Mouse (Mus musculus): ENCODE measurements around the gene Ocel1. TPM values are rescaled to one million over a fixed set of nuclear protein-coding genes. Genes with fewer than 3 reads are reported as not detected.

The Ocel1 gene
- polyA plus RNA-seq, 1 experiment = 36.5 TPM

DNA sequence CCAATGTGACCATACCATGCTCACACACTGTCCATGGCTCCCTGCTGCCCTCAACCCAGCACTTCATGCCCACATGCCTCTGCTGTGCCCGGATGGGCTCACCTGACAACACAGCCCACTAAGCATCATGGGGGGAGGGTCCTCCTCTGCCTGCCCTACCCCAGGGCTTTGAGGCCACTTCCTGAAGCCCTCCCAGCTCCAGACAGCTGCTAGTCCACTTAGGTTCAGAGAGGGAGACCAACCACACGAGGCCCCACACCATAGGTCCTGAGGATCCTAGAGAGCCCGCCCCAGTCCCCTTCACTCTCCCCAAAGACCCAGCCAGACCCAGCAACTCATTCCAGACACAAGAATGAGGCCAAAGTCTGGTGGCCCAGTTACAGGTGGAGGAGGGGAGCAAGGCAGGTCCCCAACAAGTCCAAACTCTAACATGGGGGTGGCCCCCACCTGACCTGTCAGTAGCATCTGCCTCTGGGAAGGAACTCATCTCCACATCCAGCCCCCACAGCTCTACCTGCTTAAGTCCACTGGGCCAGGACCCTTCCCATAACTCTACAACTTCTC, 8.5 kb downstream of the Ocel1 start:
- Histone ChIP-seq H3K4me3 (ENCODE audit: control insufficient read depth, low read depth, low read length) (no peak overlapping the region), H3K27me3 (ENCODE audit: control insufficient read depth, insufficient read depth, low read length) (no peaks in the 10 kb centered on the region), H3K4me1 (ENCODE audit: control insufficient read depth, insufficient read depth, low read length) (peaks cover 23% of the 10 kb centered on the region), H3K27ac (ENCODE audit: control insufficient read depth, insufficient read depth, low read depth, low read length) (no peak overlapping the region), H3K36me3 (ENCODE audit: control insufficient read depth, insufficient read depth, low read length) (no peaks in the 10 kb centered on the region)
- no peak for TF ChIP-seq POLR2A (IDR thresholded peaks at IDR 0.05; ENCODE audit: control insufficient read depth, low read depth, low read length)
- no peak for TF ChIP-seq CTCF (IDR thresholded peaks at IDR 0.05; ENCODE audit: control insufficient read depth, insufficient read depth, insufficient replicate concordance, low read depth, low read length)

DNA sequence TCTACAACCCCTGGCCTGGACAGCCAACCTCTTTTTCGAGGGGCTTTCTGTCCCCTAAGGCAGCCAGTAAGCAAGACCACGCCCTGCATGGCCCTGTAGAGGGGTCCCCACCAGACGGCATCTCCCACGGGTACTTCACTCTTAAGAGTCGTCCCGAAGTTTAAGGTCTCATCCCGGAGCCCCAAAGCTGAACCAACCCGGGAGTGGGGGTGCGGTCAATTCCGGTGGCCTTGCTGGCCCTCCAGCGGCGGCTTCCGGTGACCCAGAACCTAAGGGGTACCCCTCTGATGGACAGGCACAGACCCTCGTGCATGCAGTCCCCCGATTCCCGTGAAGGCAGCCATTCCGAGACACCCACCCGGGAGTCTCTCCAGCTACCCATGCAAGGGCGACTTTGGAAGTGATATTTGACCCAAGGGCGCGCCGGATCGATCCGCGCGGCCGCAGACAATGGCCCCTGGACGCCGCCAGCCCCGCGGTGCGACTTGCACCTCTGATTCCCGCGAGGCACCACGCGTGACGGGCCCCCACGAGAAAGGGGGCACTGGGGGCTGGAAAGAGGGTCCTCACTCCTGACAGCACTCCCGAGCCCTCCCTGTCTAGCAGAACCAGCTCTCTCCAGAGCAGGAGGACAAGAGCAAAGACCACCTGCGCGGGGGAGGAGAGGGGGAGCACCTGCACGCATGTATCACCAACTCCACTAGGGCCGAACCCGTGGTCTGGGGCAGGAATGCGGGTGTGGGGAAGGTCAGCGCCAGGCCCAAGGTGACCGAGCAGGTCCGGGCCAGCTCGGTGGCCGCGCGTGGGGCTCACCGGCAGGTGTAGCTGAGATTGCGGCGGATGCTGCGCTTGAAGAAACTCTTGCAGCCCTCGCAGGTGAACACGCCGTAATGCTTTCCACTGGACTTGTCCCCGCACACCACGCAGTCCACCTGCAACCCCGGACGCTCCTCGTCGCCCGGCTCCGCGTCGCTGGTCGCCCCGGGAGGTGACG, 9.4 kb downstream of the Ocel1 start:
- no peaks in the 10 kb centered on the region for H3K27me3 ChIP-seq (ENCODE audit: control insufficient read depth, insufficient read depth, low read length)

DNA sequence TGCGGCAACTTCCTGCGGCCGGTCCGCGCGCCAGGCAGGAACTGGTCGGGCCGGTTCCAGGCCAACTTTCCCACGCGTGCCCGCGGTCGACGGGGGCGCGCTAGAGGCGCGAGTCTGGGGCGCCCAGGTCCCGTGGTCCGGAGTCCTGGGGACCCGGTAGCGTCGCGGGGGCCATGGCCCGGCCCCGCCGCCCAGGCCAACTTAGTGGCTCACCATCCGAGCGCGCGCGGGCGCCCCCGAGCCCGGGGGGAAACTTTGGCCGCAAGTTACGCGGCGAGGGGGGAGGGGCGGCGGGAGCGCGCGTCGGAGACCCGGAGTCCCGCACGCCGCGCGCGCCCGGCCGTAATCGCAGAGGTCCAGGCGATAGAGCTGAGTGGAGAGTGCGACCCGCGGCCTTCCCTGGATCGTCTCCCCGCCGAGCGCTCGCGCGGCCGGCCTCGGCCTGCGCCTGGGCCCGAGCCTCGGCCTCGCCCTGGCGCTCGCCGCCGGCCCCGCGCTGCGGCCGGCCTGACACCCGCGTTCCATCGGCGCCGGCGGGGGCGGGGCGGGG, 10.4 kb downstream of the Ocel1 start, which contains the start of gene Nr2f6:
TSS of gene Nr2f6 (minus strand) at position 540 of the 550 bp plus-strand sequence.
- Histone ChIP-seq H3K27me3 (ENCODE audit: control insufficient read depth, insufficient read depth, low read length) (no peaks in the 10 kb centered on the region), H3K4me1 (ENCODE audit: control insufficient read depth, insufficient read depth, low read length) (peaks cover 15% of the 10 kb centered on the region), H3K27ac (ENCODE audit: control insufficient read depth, insufficient read depth, low read depth, low read length) (peak within 1 kb of the TSS; percentile 86)

More for the DNA sequence above, 9.4 kb downstream of the Ocel1 start:
- TF ChIP-seq POLR2A (IDR thresholded peaks at IDR 0.05; ENCODE audit: control insufficient read depth, low read depth, low read length) (no peak), CTCF (IDR thresholded peaks at IDR 0.05; ENCODE audit: control insufficient read depth, insufficient read depth, insufficient replicate concordance, low read depth, low read length) (no peak)
- Histone ChIP-seq H3K4me1 (ENCODE audit: control insufficient read depth, insufficient read depth, low read length) (peaks cover 23% of the 10 kb centered on the region), H3K36me3 (ENCODE audit: control insufficient read depth, insufficient read depth, low read length) (no peaks in the 10 kb centered on the region), H3K4me3 (ENCODE audit: control insufficient read depth, low read depth, low read length) (peak overlapping the region; percentile 71), H3K27ac (ENCODE audit: control insufficient read depth, insufficient read depth, low read depth, low read length) (no peak overlapping the region)

DNA sequence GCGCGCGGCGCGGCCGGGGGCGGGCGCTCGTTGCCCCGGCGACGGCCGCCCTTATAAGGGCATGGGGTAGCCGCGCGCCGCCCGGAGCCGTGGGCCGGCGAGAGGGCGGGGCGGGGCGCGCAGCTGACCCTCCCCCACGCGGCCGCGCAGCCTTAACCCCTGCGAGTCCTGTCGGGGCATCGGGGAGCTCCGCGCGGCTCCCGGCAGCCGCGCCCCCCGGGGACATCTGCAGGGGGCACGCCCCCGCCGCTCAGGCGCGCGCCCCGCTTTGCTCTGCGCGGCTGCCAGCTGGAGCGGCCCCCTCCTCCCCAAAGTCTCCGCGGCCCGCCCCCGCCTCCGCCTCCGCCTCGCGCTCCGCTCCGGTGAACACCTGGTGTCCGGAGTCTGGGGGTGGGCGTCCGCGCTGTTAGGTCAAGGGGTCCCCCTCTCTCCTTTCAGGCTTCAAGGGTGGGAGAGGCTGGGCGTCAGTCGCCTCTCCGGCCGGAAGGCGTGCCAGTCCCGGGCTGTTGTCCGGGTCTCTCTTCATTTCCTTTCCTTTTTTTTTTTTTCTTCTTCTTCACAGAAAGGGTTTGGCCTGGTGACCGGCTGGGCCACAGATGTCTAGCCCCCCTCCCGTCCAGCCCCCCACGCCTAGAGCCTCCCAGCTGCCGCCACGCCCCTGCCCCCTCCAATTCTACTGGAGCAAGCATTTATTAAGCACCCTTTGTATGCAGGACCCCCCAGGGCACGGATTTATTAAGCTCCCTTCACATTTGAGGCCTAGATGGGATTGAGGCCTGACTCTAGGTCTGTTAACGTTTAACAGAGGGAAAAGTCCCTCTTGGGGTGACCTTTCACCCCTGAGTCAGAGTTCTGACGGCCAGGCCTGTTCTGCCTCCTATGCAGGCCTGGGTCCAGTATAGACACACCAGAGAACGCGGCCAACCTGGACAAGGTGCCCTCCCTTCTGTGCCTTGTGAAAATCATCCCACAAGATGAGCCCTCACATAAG, 11.2 kb downstream of the Ocel1 start:
- H3K27me3 ChIP-seq (ENCODE audit: control insufficient read depth, insufficient read depth, low read length) = no peaks in the 10 kb centered on the region
- peak overlapping the region; percentile 86 for H3K27ac ChIP-seq (ENCODE audit: control insufficient read depth, insufficient read depth, low read depth, low read length)
- H3K4me1 ChIP-seq (ENCODE audit: control insufficient read depth, insufficient read depth, low read length) = peaks cover 15% of the 10 kb centered on the region
- peak overlapping the region; percentile 82 for H3K4me3 ChIP-seq (ENCODE audit: control insufficient read depth, low read depth, low read length)
- H3K36me3 ChIP-seq (ENCODE audit: control insufficient read depth, insufficient read depth, low read length) = no peaks in the 10 kb centered on the region
- TF ChIP-seq POLR2A (IDR thresholded peaks at IDR 0.05; ENCODE audit: control insufficient read depth, low read depth, low read length) (no peak), CTCF (IDR thresholded peaks at IDR 0.05; ENCODE audit: control insufficient read depth, insufficient read depth, insufficient replicate concordance, low read depth, low read length) (no peak)

More for the DNA sequence above, 10.4 kb downstream of the Ocel1 start, which contains the start of gene Nr2f6:
- Histone ChIP-seq H3K4me3 (ENCODE audit: control insufficient read depth, low read depth, low read length) (peak within 1 kb of the TSS; percentile 82), H3K36me3 (ENCODE audit: control insufficient read depth, insufficient read depth, low read length) (no peaks in the 10 kb centered on the region)
- TF ChIP-seq CTCF (IDR thresholded peaks at IDR 0.05; ENCODE audit: control insufficient read depth, insufficient read depth, insufficient replicate concordance, low read depth, low read length) = no peak
- TF ChIP-seq POLR2A (IDR thresholded peaks at IDR 0.05; ENCODE audit: control insufficient read depth, low read depth, low read length) = 0 out of 2 replicates have a peak, but pooled peaks have one; percentile 2

DNA sequence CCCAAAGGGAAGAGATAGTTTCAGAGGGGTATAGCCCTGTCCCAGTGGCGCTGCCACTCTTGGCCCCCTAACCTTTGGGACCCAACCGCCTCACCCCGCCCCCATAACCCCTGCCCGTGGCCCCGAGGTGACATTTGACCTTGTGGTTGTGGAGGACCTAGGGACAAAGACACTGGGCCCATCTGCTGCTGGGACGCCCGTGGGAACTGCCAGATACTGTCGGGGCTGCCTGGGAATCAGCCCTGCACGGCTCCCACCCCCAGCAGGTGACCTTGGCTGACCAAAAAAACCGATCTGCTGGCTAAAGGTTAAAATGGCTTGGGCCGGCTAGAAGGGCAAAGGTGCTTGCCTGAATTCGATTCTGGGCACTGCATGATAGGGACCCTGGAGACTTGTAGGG, 12.3 kb downstream of the Ocel1 start:
- TF ChIP-seq CTCF (IDR thresholded peaks at IDR 0.05; ENCODE audit: control insufficient read depth, insufficient read depth, insufficient replicate concordance, low read depth, low read length) (no peak), POLR2A (IDR thresholded peaks at IDR 0.05; ENCODE audit: control insufficient read depth, low read depth, low read length) (no peak)
- Histone ChIP-seq H3K27me3 (ENCODE audit: control insufficient read depth, insufficient read depth, low read length) (no peaks in the 10 kb centered on the region), H3K27ac (ENCODE audit: control insufficient read depth, insufficient read depth, low read depth, low read length) (no peak overlapping the region), H3K36me3 (ENCODE audit: control insufficient read depth, insufficient read depth, low read length) (no peaks in the 10 kb centered on the region), H3K4me3 (ENCODE audit: control insufficient read depth, low read depth, low read length) (no peak overlapping the region), H3K4me1 (ENCODE audit: control insufficient read depth, insufficient read depth, low read length) (peaks cover 15% of the 10 kb centered on the region)

DNA sequence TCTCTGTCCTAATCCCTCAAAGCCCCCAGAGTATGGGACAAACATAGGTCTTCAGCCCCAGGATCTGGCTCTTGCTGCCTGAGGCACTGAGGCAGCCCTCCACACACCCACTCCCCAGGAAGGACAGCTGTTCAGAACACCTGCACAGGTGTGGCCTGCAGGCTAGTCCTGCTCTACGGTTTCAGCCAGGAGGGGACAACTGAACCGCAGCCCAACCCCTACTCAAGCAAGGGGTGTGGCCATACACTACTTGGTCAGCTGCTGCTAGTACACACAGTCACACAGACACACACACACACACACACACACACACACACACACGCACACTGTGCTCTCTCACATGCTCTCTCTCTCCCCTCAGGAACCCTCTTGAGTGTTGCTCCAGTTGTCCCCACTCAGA, 12.8 kb downstream of the Ocel1 start:
- H3K27ac ChIP-seq (ENCODE audit: control insufficient read depth, insufficient read depth, low read depth, low read length) = no peak overlapping the region
- TF ChIP-seq CTCF (IDR thresholded peaks at IDR 0.05; ENCODE audit: control insufficient read depth, insufficient read depth, insufficient replicate concordance, low read depth, low read length) (no peak), POLR2A (IDR thresholded peaks at IDR 0.05; ENCODE audit: control insufficient read depth, low read depth, low read length) (no peak)
- H3K27me3 ChIP-seq (ENCODE audit: control insufficient read depth, insufficient read depth, low read length) = no peaks in the 10 kb centered on the region

More for the DNA sequence above, 12.8 kb downstream of the Ocel1 start:
- Histone ChIP-seq H3K36me3 (ENCODE audit: control insufficient read depth, insufficient read depth, low read length) (no peaks in the 10 kb centered on the region), H3K4me3 (ENCODE audit: control insufficient read depth, low read depth, low read length) (no peak overlapping the region), H3K4me1 (ENCODE audit: control insufficient read depth, insufficient read depth, low read length) (peaks cover 15% of the 10 kb centered on the region)

Measured in testis, adult 2 months (tissue).